Mouse (Mus musculus): ENCODE data around the gene Inca1.

Inca1 gene

GRCm38 (mm10) chr11:70652029-70652883 lies 47.7 kb downstream of the Inca1 start:
- no peak for DNase-seq

GRCm38 (mm10) chr11:70651391-70651790 lies 48.6 kb downstream of the Inca1 start:
- no peak for DNase-seq

GRCm38 (mm10) chr11:70650322-70651175 lies 49.4 kb downstream of the Inca1 start:
- no peak for DNase-seq

- DNase-seq: no peak
Measured at GRCm38 (mm10) chr11:70649185-70649734, 50.7 kb downstream of the Inca1 start.

- no peak for DNase-seq
Measured at GRCm38 (mm10) chr11:70648512-70648911, 51.4 kb downstream of the Inca1 start.

GRCm38 (mm10) chr11:70647716-70648420 lies 52.1 kb downstream of the Inca1 start:
- DNase-seq: peak; percentile 65

GRCm38 (mm10) chr11:70646691-70647650 lies 53.0 kb downstream of the Inca1 start, which contains the start of the genes Rnf167 and Slc25a11:
Rnf167 (plus strand) TSS chr11:70647235.
Slc25a11 (minus strand) TSS chr11:70647479.
- peak; percentile 99 for DNase-seq

- peak; percentile 67 for DNase-seq
Measured at GRCm38 (mm10) chr11:70646259-70646555, 53.7 kb downstream of the Inca1 start.

GRCm38 (mm10) chr11:70645461-70646258 lies 54.3 kb downstream of the Inca1 start:
- DNase-seq: no peak

- DNase-seq: no peak
Measured at GRCm38 (mm10) chr11:70644564-70645103, 55.3 kb downstream of the Inca1 start.

GRCm38 (mm10) chr11:70643051-70643450 lies 56.9 kb downstream of the Inca1 start:
- no peak for DNase-seq

- no peak for DNase-seq
Measured at GRCm38 (mm10) chr11:70641241-70641640, 58.7 kb downstream of the Inca1 start.

GRCm38 (mm10) chr11:70639976-70640375 lies 60.0 kb downstream of the Inca1 start:
- DNase-seq: no peak

- no peak for DNase-seq
Measured at GRCm38 (mm10) chr11:70638714-70639278, 61.2 kb downstream of the Inca1 start, which contains the start of gene Gp1ba. Gp1ba (plus strand) TSS chr11:70639122.
